Mouse (Mus musculus): Measurements from ENCODE around the gene Cel. TPM values are rescaled to one million over a fixed set of nuclear protein-coding genes. Genes with fewer than 3 reads are reported as not detected.
"Not testable (repeated sequence)": the region's sequence is repeated elsewhere in the genome, so short reads cannot be mapped to it uniquely, and the experiment has no call there.

The Cel gene
- polyA plus RNA-seq, 1 experiment from 2014 or later = not detected

GRCm38 (mm10) chr2:28521571-28522151, 41.5 kb downstream of the Cel start:
- 85% methylated on average over 6 of the region's 6 CpGs for WGBS
- Histone ChIP-seq H3K27me3 (ENCODE audit: control insufficient read depth, insufficient read depth, low read depth, low read length) (no peaks in the 10 kb centered on the region), H3K4me1 (ENCODE audit: control insufficient read depth, insufficient read depth, low read length) (peaks cover 62% of the 10 kb centered on the region), H3K4me2 (ENCODE audit: low read length) (no peak overlapping the region), H3K36me3 (ENCODE audit: control insufficient read depth, insufficient read depth, low read length) (no peaks in the 10 kb centered on the region), H3K9ac (ENCODE audit: low read depth, low read length) (no peak overlapping the region), H3K9me3 (replicated peaks; ENCODE audit: control insufficient read depth, low read length, poor library complexity, severe bottlenecking) (no peaks in the 10 kb centered on the region), H3K4me3 (ENCODE audit: low read depth, low read length) (no peak overlapping the region), H3K27ac (ENCODE audit: low read length) (no peak overlapping the region)
- ATAC-seq = no peak

GRCm38 (mm10) chr2:28520581-28520980, 42.6 kb downstream of the Cel start:
- ATAC-seq = no peak
- H3K36me3 ChIP-seq (ENCODE audit: control insufficient read depth, insufficient read depth, low read length) = no peaks in the 10 kb centered on the region
- H3K4me2 ChIP-seq (ENCODE audit: low read length) = no peak overlapping the region
- H3K27ac ChIP-seq (ENCODE audit: low read length) = no peak overlapping the region
- H3K9me3 ChIP-seq (replicated peaks; ENCODE audit: control insufficient read depth, low read length, poor library complexity, severe bottlenecking) = no peaks in the 10 kb centered on the region
- no peak overlapping the region for H3K4me3 ChIP-seq (ENCODE audit: low read depth, low read length)
- H3K4me1 ChIP-seq (ENCODE audit: control insufficient read depth, insufficient read depth, low read length) = peaks cover 64% of the 10 kb centered on the region
- peak overlapping the region; percentile 2; the same call in 1 of the 2 replicates for H3K9ac ChIP-seq (ENCODE audit: low read depth, low read length)
- 67% methylated on average over 5 of the region's 5 CpGs for WGBS
- no peaks in the 10 kb centered on the region for H3K27me3 ChIP-seq (ENCODE audit: control insufficient read depth, insufficient read depth, low read depth, low read length)

- Histone ChIP-seq H3K4me3 (ENCODE audit: low read depth, low read length) (no peak overlapping the region), H3K4me1 (ENCODE audit: control insufficient read depth, insufficient read depth, low read length) (peaks cover 60% of the 10 kb centered on the region), H3K36me3 (ENCODE audit: control insufficient read depth, insufficient read depth, low read length) (no peaks in the 10 kb centered on the region), H3K27ac (ENCODE audit: low read length) (peak overlapping the region; percentile 33), H3K4me2 (ENCODE audit: low read length) (peak overlapping the region; percentile 34; the same call in 1 of the 2 replicates), H3K9ac (ENCODE audit: low read depth, low read length) (peak overlapping the region; percentile 27; the same call in 1 of the 2 replicates), H3K9me3 (replicated peaks; ENCODE audit: control insufficient read depth, low read length, poor library complexity, severe bottlenecking) (no peaks in the 10 kb centered on the region), H3K27me3 (ENCODE audit: control insufficient read depth, insufficient read depth, low read depth, low read length) (no peaks in the 10 kb centered on the region)
- peak; percentile 47 for ATAC-seq
- WGBS = 21% methylated on average over 2 of the region's 2 CpGs
Measured at GRCm38 (mm10) chr2:28518231-28518630, 45.0 kb downstream of the Cel start.

- Histone ChIP-seq H3K9ac (ENCODE audit: low read depth, low read length) (no peak overlapping the region), H3K4me1 (ENCODE audit: control insufficient read depth, insufficient read depth, low read length) (peaks cover 60% of the 10 kb centered on the region)
Measured at GRCm38 (mm10) chr2:28517206-28517909, 45.8 kb downstream of the Cel start.

GRCm38 (mm10) chr2:28514489-28514888, 48.7 kb downstream of the Cel start:
- H3K4me1 ChIP-seq (ENCODE audit: control insufficient read depth, insufficient read depth, low read length) = peaks cover 48% of the 10 kb centered on the region
- H3K36me3 ChIP-seq (ENCODE audit: control insufficient read depth, insufficient read depth, low read length) = no peaks in the 10 kb centered on the region
- WGBS = 9% methylated on average over 5 of the region's 5 CpGs
- peak overlapping the region; percentile 92 for H3K27ac ChIP-seq (ENCODE audit: low read length)
- no peaks in the 10 kb centered on the region for H3K9me3 ChIP-seq (replicated peaks; ENCODE audit: control insufficient read depth, low read length, poor library complexity, severe bottlenecking)
- peak overlapping the region; percentile 97 for H3K4me2 ChIP-seq (ENCODE audit: low read length)
- H3K4me3 ChIP-seq (ENCODE audit: low read depth, low read length) = peak overlapping the region; percentile 64
- no peak; the same call in 1 of the 2 replicates for ATAC-seq
- peak overlapping the region; percentile 90 for H3K9ac ChIP-seq (ENCODE audit: low read depth, low read length)
- H3K27me3 ChIP-seq (ENCODE audit: control insufficient read depth, insufficient read depth, low read depth, low read length) = no peaks in the 10 kb centered on the region

More at GRCm38 (mm10) chr2:28517206-28517909, 45.8 kb downstream of the Cel start:
- Histone ChIP-seq H3K4me2 (ENCODE audit: low read length) (peak overlapping the region; percentile 34; the same call in 1 of the 2 replicates), H3K27me3 (ENCODE audit: control insufficient read depth, insufficient read depth, low read depth, low read length) (no peaks in the 10 kb centered on the region), H3K9me3 (replicated peaks; ENCODE audit: control insufficient read depth, low read length, poor library complexity, severe bottlenecking) (no peaks in the 10 kb centered on the region), H3K4me3 (ENCODE audit: low read depth, low read length) (no peak overlapping the region), H3K36me3 (ENCODE audit: control insufficient read depth, insufficient read depth, low read length) (no peaks in the 10 kb centered on the region), H3K27ac (ENCODE audit: low read length) (peak overlapping the region; percentile 33)
- 46% methylated on average over 5 of the region's 5 CpGs for WGBS
- no peak for ATAC-seq

- H3K36me3 ChIP-seq (ENCODE audit: control insufficient read depth, insufficient read depth, low read length) = no peaks in the 10 kb centered on the region
- peak overlapping the region; percentile 97 for H3K4me2 ChIP-seq (ENCODE audit: low read length)
- peak overlapping the region; percentile 64 for H3K4me3 ChIP-seq (ENCODE audit: low read depth, low read length)
- H3K27ac ChIP-seq (ENCODE audit: low read length) = peak overlapping the region; percentile 92
- WGBS = 4% methylated on average over 44 of the region's 47 CpGs
- H3K27me3 ChIP-seq (ENCODE audit: control insufficient read depth, insufficient read depth, low read depth, low read length) = no peaks in the 10 kb centered on the region
- ATAC-seq = peak; percentile 53
- no peaks in the 10 kb centered on the region for H3K9me3 ChIP-seq (replicated peaks; ENCODE audit: control insufficient read depth, low read length, poor library complexity, severe bottlenecking)
- peak overlapping the region; percentile 90 for H3K9ac ChIP-seq (ENCODE audit: low read depth, low read length)
- H3K4me1 ChIP-seq (ENCODE audit: control insufficient read depth, insufficient read depth, low read length) = peaks cover 43% of the 10 kb centered on the region
Measured at GRCm38 (mm10) chr2:28513431-28514370, 49.5 kb downstream of the Cel start.

GRCm38 (mm10) chr2:28512798-28513401, 50.3 kb downstream of the Cel start, which contains the start of gene Ralgds:
Gene Ralgds, plus strand, starts transcription at chr2:28513125.
- peak; percentile 70 for ATAC-seq
- WGBS = under 1% methylated on average over 35 of the region's 71 CpGs

GRCm38 (mm10) chr2:28511600-28511999, 51.6 kb downstream of the Cel start:
- H3K4me3 ChIP-seq (ENCODE audit: low read depth, low read length); H3K9me3 ChIP-seq (replicated peaks; ENCODE audit: control insufficient read depth, low read length, poor library complexity, severe bottlenecking); ATAC-seq; H3K4me2 ChIP-seq (ENCODE audit: low read length); H3K36me3 ChIP-seq (ENCODE audit: control insufficient read depth, insufficient read depth, low read length); H3K9ac ChIP-seq (ENCODE audit: low read depth, low read length); H3K27me3 ChIP-seq (ENCODE audit: control insufficient read depth, insufficient read depth, low read depth, low read length); H3K27ac ChIP-seq (ENCODE audit: low read length): not testable (repeated sequence)
- 55% methylated on average over 5 of the region's 5 CpGs for WGBS
- H3K4me1 ChIP-seq (ENCODE audit: control insufficient read depth, insufficient read depth, low read length) = peaks cover 22% of the 10 kb centered on the region

More at GRCm38 (mm10) chr2:28512798-28513401, 50.3 kb downstream of the Cel start, which contains the start of gene Ralgds:
- no peaks in the 10 kb centered on the region for H3K27me3 ChIP-seq (ENCODE audit: control insufficient read depth, insufficient read depth, low read depth, low read length)
- no peaks in the 10 kb centered on the region for H3K9me3 ChIP-seq (replicated peaks; ENCODE audit: control insufficient read depth, low read length, poor library complexity, severe bottlenecking)
- peaks cover 35% of the 10 kb centered on the region for H3K4me1 ChIP-seq (ENCODE audit: control insufficient read depth, insufficient read depth, low read length)
- H3K4me3 ChIP-seq (ENCODE audit: low read depth, low read length) = peak within 1 kb of the TSS; percentile 64
- H3K36me3 ChIP-seq (ENCODE audit: control insufficient read depth, insufficient read depth, low read length) = no peaks in the 10 kb centered on the region
- peak within 1 kb of the TSS; percentile 92 for H3K27ac ChIP-seq (ENCODE audit: low read length)
- peak within 1 kb of the TSS; percentile 90 for H3K9ac ChIP-seq (ENCODE audit: low read depth, low read length)
- peak within 1 kb of the TSS; percentile 97 for H3K4me2 ChIP-seq (ENCODE audit: low read length)
